Mouse (Mus musculus): ENCODE results near the gene Krt16.
"Not testable (repeated sequence)": the region's sequence is repeated elsewhere in the genome, so short reads cannot be mapped to it uniquely, and the experiment has no call there.

Krt16 gene

DNA sequence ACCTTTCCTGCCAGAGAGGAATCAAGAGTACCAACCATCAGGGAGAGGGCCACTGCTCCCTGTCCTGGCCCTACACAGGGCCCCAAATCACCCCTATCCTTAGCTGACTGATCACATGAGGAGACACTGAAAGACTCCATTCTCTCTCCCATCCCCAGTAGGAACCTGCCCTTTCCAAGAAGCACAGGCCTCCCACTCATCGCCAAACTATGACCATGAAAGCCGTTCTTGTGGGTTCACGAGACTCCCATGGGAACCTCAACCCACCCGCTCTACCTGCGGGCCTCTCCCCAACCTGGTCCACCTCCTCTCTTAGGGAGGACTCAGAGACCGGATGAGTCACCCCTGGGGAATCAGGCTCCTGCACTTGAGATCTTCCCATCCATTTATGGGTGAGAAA lies 6.8 kb upstream of the Krt16 start:
- no peak for DNase-seq

DNA sequence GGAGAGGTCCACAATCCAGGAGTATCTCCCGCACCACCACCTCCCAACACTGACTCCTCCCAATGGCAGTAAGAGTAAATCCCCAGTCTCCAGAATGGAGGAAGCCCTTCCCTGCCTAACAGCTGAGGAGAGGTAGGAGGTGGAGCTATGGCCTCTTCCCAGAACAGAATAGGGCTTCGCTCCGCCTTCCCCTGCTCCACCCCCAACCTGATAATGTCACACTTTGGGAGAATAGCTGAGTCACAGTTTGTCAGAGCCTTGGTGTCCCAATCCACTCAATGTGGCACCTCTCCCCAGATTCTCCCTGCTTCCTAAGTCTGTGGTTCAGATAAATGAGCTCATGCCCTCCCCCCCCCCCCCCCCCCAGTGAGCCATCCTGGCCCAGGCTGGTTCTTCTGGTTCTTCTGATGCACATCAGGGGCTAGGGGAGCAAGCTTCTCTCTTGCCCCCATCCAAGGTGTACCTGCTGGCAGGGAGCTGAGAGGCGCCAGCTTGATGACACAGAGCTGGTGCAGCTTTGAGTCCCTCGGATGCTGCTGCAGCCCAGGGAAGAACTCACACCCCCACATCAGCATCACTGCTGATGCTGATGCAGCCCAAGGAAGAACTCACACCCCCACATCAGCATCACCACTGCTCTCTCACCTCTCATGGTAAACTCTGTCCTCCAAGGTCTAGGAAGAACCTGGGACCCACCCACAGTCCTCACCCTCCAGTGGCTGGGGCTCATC lies 5.8 kb upstream of the Krt16 start:
- DNase-seq = no peak

DNA sequence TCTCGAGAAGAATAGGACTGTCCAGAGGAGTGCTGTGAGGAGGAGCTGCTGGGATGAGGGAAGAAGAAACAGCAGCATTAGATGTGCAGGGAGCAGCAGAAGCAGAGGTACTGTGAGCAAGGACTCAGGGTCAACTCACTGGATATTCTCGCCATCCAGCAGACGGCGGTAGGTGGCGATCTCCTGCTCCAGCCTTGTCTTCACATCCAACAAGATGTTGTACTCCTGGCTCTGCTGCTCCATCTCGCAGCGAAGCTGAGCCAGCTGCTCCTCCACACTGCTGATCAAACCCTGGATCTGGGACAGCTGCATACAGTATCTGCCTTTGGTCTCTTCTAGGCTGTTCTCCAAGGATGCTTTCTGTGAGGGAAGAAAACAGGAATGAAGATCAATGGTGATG lies 2.2 kb downstream of the Krt16 start:
- DNase-seq = not testable (repeated sequence)

DNA sequence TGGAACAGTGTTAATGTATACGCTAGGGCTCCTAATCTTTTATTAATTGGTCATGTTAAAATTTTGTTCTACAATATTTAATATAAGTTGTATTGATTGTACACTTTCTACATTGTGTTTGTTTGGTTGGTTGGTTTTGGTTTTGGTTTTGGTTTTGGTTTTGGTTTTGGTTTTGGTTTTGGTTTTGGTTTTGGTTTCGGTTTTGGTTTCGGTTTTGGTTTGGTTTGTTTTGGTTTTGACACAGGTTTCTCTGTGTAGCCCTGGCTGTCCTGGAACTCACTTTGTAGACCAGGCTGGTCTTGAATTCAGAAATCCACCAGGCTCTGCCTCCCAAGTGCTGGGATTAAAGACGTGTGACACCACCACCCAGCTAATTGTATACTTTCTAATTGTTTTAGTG lies 8.4 kb downstream of the Krt16 start:
- not testable (repeated sequence) for DNase-seq

DNA sequence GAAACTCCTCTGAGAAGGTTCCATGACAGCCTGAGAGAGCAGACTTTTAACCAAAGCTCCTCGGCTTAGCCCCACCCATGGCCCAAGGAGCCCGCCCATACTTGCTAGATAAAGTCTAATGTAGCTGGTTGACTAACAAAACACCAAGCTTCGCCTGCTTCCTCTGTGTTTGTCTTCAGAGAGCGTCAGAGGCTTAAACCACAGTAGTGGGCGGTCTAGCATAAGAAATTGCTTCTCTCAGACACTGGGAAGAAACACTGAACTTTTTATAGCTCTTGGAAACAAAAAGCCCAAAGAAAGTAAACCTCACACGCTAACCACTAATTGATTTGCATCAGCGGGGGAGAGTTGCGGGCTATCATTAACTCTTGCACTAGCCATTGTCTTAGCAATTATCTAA lies 27.0 kb downstream of the Krt16 start:
- no peak for DNase-seq

DNA sequence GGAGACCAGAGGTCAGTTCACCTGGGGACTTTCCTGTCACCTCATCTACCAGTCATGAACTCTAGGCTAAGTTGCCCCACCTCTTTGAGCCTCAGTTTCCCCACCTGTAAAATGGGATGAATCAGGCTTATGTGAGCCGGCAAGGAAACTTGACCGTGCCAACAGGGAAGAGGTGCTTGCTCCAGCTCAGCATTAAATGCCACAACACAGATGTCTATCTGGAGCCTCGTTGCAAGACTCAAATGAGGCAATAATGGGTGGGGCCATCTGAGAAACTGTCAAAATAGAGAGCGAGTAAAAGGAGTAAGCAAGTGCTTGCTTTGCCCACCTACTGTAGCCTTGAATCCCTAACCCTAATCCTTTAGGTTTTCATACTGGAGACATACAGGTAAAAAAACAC lies 29.4 kb downstream of the Krt16 start:
- no peak for DNase-seq

DNA sequence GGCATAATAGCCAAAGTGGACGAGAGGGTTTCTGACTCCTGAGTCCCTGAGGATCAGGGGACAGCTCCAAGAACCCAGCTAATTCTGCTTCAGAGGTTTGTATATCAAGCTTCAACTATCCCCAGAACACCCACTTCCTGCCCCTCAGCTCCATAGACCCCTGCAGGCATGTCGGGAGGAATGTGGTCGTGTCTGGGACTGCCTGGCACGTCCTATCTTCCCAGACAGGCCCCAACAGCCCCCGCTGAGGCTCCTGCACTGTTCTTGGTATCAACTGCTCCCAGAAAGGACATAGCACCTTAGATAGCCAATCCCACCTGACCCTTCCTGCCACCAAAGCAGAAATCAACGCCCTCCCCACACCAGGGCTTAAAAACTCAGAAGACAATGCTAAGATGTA lies 40.2 kb downstream of the Krt16 start:
- no peak for DNase-seq

DNA sequence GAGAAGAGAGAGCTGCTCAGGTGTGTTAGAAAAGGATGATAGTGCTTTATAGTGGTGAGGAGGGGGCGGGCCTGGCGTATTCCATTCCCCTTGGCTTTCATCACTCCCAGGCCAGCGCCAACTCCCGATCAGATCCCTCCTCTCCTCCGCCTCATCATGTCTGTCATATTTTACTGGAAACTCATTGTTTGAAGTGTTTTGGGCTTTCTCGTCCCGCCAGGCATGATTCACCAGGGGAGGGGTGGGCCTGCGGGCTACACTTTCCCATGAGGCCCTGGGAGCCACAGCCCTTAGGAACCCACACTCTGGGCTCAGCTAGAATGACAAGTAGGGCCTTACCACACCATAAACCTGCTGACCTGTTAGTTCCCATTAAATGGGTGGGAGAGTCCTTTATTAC lies 41.2 kb downstream of the Krt16 start, which contains the start of gene Krt14:
Krt14 (minus strand) TSS at position 51 of the 400 bp plus-strand sequence.
- DNase-seq = no peak

DNA sequence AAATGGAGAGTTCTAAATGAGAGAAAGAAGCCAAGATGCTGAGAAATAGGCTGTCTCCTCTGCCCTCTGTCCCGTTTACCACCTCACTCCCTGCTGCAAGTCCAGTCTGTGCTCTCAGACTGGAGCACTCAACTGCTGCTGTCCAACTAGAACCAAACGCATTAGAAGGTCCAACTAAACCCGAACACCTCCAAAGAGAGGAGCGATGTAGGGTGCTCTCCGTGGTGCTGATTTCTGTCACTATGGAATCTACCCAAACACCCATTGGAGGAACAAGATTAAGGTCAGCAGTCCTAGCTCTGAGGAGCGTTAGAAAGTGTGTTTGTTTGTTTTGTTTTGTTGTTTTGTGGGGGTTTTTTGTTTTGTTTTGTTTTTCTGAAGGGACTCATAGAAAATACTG lies 45.3 kb downstream of the Krt16 start:
- DNase-seq = no peak

DNA sequence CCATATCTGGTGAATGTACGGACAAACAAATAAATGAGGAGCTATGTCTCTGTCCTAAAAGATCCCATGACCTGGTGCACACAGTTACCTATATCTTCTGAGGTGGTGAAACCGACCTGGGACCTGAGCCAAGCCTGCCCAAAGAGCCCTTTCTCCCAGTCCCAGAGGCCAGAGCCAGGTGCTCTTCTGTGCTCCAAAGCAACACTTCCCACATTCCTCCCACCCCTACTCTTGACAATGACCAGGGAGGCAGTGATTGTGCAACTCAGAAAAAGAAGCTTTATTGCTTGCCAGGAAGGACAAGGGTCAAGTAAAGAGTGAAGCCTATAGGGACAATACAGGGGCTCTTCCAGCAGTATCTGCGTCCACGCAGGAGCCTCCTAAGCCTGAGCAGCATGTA lies 45.8 kb downstream of the Krt16 start:
- no peak for DNase-seq

DNA sequence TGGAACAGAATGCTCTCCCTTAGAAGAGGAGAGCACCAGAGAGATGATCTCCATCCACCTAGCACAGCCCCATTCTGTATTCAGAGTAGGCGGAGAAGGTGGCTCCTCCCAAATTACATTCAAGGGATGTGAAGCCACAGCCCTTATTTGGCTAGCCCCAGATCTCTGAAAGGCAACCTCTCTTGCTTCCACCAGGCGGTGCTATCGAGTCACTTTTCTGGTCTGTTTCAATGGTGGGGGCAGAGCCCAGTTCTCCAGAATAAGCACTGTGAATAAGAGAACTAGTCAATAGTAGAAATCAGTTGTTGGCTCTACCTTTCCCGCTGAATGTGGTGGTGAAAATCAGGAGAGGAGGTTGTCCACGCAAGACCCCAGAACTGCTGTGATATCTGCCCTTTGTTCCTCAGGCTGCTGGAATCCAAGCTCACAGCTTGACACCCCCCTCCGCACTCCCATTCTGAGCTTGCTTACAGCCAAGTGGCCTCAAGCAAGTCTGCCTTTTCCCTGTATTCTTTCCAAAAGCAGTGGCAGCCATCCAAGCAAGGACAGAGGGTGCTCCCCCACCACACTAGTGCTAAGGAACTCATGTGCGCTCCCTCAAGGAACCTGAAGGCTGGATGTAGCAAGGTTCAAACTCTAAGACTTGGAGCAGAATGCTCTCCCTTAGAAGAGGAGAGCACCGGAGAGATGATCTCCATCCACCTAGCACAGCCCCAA lies 48.4 kb downstream of the Krt16 start:
- DNase-seq = peak; percentile 1

DNA sequence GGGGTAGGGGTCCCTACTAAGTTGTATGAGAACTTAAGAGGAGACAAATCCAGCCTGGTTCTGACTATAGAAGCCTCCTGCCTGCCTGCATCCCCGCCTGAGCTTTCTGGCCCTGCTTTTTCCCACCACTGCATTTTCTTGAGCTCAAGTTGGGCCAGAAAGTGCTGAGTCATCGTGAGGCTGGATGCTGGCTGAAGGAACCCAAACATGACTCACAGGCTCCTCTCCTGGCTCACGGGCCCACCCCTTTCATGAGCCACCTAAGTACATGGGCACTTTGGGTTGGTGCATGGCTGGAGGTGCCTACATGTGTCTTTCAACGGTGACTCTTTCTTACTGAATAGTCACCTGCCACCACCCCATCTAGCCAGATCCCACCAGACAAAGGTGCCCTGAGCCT lies 50.0 kb downstream of the Krt16 start:
- no peak for DNase-seq
